Mouse (Mus musculus): ENCODE data around the gene Nrf1.

DNA sequence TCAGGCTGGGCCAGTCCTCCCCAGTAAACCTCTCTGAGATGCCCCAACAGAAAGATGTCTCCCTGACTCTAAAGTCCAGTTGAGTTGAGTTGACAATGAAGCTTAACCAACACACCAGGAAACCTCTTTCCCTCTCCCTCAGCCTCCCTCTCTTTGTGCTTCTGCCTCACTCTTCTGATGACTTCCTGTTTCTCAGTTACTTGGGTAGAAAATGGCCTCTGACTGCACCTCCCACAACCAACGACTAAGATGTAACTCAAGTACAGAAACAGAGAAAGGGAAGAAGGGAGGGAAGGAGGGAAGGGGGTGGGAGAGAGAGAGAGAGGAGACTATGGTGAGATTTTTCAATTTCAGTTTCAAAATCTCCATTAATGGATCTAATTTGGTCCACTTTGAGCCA lies 6.3 kb upstream of the Nrf1 start:
- TF ChIP-seq CTCF (IDR thresholded peaks at IDR 0.05; ENCODE audit: insufficient read depth, low read depth, low read length) (no peak), POLR2A (IDR thresholded peaks at IDR 0.05; ENCODE audit: insufficient read depth, low read depth, low read length) (no peak)

Data from olfactory bulb, adult 2 months (tissue).